Mouse (Mus musculus): ENCODE data around the gene Bola2.

DNA sequence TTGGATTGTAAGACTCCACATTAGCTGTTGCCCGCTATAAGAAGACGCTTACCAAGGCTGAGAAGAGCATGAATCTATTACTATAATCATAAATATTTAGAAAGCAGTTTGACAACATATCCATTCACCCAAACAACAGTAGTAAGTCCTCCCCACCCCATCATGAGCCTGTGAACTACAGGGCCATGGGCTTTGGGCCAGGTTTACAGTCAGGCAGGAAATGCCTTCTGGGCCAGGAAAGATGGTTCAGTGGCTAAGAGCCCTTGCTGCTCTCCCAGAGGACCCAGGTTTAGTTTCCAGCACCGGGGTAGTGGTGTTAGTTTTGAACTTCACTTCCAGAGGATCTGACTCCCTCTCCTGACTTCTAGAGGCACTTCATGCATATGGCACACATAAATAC lies 22.4 kb downstream of the Bola2 start:
- TF ChIP-seq CTCF (IDR thresholded peaks at IDR 0.05; ENCODE audit: control insufficient read depth, insufficient read depth, low read length) (no peak), POLR2A (IDR thresholded peaks at IDR 0.05; ENCODE audit: borderline replicate concordance, control insufficient read depth, low read depth, low read length) (no peak)

Measured in bone marrow, adult 2 months (tissue).